Mouse (Mus musculus): ENCODE results near the gene Gap43. TPM values are rescaled to one million over a fixed set of nuclear protein-coding genes. Genes with fewer than 3 reads are reported as not detected.
A peak's percentile ranks its signal among the peaks of the same experiment; 100 is the strongest.

Gap43 gene
- polyA plus RNA-seq, 1 experiment from 2014 or later: 25.3 TPM

DNA sequence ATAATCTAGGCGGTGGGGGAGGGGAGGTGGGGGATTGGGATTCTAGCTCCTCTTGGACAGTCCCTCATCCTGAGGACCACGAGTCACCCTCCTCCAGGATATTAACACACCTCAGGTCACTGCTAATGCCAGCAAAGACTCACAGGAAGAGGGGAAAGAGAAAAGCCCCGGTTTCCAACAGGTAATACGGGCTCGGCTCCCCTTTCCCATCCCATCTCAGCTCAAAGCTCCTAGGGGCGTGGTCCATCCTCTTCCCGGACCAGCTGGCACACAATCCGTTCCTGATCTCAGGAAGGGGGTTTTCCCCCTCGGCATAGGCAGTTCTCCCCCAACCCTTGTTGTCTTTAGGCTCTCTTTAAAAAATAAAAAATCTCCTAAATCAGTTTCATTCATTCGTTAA lies 939 bp downstream of the Gap43 start:
- Histone ChIP-seq H3K27me3 (ENCODE audit: control insufficient read depth, insufficient read depth, low read length) (no peaks in the 10 kb centered on the region), H3K4me1 (ENCODE audit: control insufficient read depth, insufficient read depth, low read length) (no peaks in the 10 kb centered on the region), H3K4me3 (ENCODE audit: low read depth, low read length) (peak overlapping the region; percentile 45), H3K27ac (ENCODE audit: low read depth, low read length) (no peak overlapping the region), H3K9me3 (replicated peaks; ENCODE audit: control insufficient read depth, low read length) (no peaks in the 10 kb centered on the region), H3K36me3 (ENCODE audit: control insufficient read depth, insufficient read depth, low read length) (no peaks in the 10 kb centered on the region), H3K4me2 (peak overlapping the region; percentile 83), H3K9ac (ENCODE audit: low read depth, low read length) (peak overlapping the region; percentile 58; the same call in 1 of the 2 replicates)
- WGBS (ENCODE audit: insufficient replicate concordance): 0% methylated on average over 10 of the region's 10 CpGs
- ATAC-seq (replicated peaks; ENCODE audit: insufficient number of reproducible peaks, low FRiP score, low TSS enrichment): no peak

DNA sequence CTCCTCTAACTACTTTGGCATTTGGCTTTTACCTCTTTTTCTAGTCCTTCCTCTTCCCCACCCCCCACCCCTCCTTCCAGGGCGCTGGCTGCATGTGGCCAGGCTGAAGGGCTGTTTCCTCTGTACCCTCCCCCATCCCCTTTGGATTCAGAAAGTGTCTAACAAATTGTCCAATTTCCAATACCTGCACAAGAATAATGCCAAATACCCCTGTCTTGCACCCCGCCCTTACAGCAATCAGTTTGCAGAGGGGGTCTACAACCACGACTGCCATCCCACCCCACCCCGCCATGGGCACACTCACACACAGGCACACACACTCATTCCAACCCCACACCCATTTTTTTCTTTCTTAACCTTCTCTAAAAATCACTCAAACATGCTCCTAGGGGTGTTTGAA lies 1.5 kb downstream of the Gap43 start:
- no peaks in the 10 kb centered on the region for H3K27me3 ChIP-seq (ENCODE audit: control insufficient read depth, insufficient read depth, low read length)
- ATAC-seq (replicated peaks; ENCODE audit: insufficient number of reproducible peaks, low FRiP score, low TSS enrichment): no peak
- H3K27ac ChIP-seq (ENCODE audit: low read depth, low read length): no peak overlapping the region
- peak overlapping the region; percentile 83 for H3K4me2 ChIP-seq
- H3K36me3 ChIP-seq (ENCODE audit: control insufficient read depth, insufficient read depth, low read length): no peaks in the 10 kb centered on the region
- H3K4me3 ChIP-seq (ENCODE audit: low read depth, low read length): peak overlapping the region; percentile 45; the same call in 1 of the 2 replicates
- H3K9me3 ChIP-seq (replicated peaks; ENCODE audit: control insufficient read depth, low read length): no peaks in the 10 kb centered on the region
- H3K4me1 ChIP-seq (ENCODE audit: control insufficient read depth, insufficient read depth, low read length): no peaks in the 10 kb centered on the region
- H3K9ac ChIP-seq (ENCODE audit: low read depth, low read length): no peak overlapping the region
- 12% methylated on average over 4 of the region's 4 CpGs for WGBS (ENCODE audit: insufficient replicate concordance)

DNA sequence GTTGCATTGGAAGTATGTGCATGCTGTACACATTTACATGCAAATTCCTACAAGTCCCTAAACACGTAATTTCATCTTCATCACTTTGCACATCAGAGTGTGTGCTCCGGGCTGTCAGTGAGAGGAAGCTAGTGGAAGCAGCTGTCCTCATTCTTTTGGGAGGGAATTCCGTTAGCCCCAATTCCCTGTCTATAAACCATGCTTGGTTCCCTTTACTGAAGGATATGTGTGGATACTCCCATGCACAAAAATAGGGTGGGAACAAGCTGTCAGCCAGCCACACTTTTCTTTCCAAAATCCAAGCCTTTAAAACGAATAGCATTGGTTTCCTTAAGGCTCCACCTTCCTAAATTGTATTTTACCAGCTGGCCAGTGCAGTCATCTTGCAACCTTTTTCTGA lies 2.1 kb downstream of the Gap43 start:
- no peak overlapping the region for H3K4me3 ChIP-seq (ENCODE audit: low read depth, low read length)
- ATAC-seq (replicated peaks; ENCODE audit: insufficient number of reproducible peaks, low FRiP score, low TSS enrichment): no peak
- H3K36me3 ChIP-seq (ENCODE audit: control insufficient read depth, insufficient read depth, low read length): no peaks in the 10 kb centered on the region
- no peaks in the 10 kb centered on the region for H3K9me3 ChIP-seq (replicated peaks; ENCODE audit: control insufficient read depth, low read length)
- H3K4me1 ChIP-seq (ENCODE audit: control insufficient read depth, insufficient read depth, low read length): no peaks in the 10 kb centered on the region
- no peak overlapping the region for H3K9ac ChIP-seq (ENCODE audit: low read depth, low read length)
- H3K27ac ChIP-seq (ENCODE audit: low read depth, low read length): no peak overlapping the region
- H3K4me2 ChIP-seq: no peak overlapping the region
- no peaks in the 10 kb centered on the region for H3K27me3 ChIP-seq (ENCODE audit: control insufficient read depth, insufficient read depth, low read length)
- whole genome bisulfite sequencing (ENCODE audit: insufficient replicate concordance): 38% methylated on average over 4 of the region's 4 CpGs

DNA sequence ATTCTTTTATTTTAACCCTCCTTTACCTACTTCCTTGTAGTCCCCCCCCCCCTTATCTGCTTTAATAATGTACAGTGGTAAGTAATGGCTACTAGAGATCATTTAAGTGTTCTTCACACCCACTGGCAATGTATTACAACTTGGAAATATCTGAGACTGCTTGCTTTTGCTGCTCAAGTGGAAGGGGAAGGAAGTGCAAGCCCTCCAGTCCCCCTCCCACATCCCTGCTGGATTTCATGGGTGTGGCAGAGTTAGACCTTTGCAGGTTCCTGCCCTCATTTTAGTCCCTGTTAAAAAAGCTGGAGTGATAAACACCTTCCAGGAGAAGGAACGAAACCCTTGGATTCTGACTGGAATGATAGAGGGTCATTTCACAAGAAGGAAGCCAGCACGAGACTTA lies 2.8 kb downstream of the Gap43 start:
- Histone ChIP-seq H3K4me3 (ENCODE audit: low read depth, low read length) (no peak overlapping the region), H3K27ac (ENCODE audit: low read depth, low read length) (no peak overlapping the region), H3K27me3 (ENCODE audit: control insufficient read depth, insufficient read depth, low read length) (no peaks in the 10 kb centered on the region), H3K9me3 (replicated peaks; ENCODE audit: control insufficient read depth, low read length) (no peaks in the 10 kb centered on the region), H3K4me1 (ENCODE audit: control insufficient read depth, insufficient read depth, low read length) (no peaks in the 10 kb centered on the region), H3K9ac (ENCODE audit: low read depth, low read length) (no peak overlapping the region), H3K4me2 (no peak overlapping the region), H3K36me3 (ENCODE audit: control insufficient read depth, insufficient read depth, low read length) (no peaks in the 10 kb centered on the region)
- 33% methylated on average over 2 of the region's 2 CpGs for WGBS (ENCODE audit: insufficient replicate concordance)
- ATAC-seq (replicated peaks; ENCODE audit: insufficient number of reproducible peaks, low FRiP score, low TSS enrichment): no peak

DNA sequence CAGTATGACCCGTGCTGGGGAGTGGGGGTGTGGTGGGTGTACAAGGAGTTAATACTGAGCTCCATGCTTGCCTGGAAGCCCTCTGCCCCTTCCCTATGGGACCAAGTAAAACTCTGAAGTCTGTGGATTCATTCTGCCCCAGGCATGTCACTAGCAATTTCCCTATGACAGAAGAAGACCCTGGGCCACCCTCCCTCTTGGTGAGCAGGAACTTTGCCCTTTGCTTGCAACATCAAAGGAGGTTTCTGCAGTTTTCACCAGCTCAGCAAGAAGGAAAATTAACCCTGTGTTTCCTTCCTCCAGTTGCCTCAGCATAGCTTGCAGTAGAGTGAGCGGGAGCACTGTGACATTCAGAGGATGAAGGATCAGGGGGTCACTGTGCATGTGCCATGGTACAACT lies 3.8 kb downstream of the Gap43 start:
- 47% methylated on average over 2 of the region's 2 CpGs for WGBS (ENCODE audit: insufficient replicate concordance)
- no peak for ATAC-seq (replicated peaks; ENCODE audit: insufficient number of reproducible peaks, low FRiP score, low TSS enrichment)
- Histone ChIP-seq H3K36me3 (ENCODE audit: control insufficient read depth, insufficient read depth, low read length) (no peaks in the 10 kb centered on the region), H3K9me3 (replicated peaks; ENCODE audit: control insufficient read depth, low read length) (no peaks in the 10 kb centered on the region), H3K4me2 (no peak overlapping the region), H3K4me3 (ENCODE audit: low read depth, low read length) (no peak overlapping the region), H3K4me1 (ENCODE audit: control insufficient read depth, insufficient read depth, low read length) (no peaks in the 10 kb centered on the region), H3K27ac (ENCODE audit: low read depth, low read length) (no peak overlapping the region), H3K9ac (ENCODE audit: low read depth, low read length) (no peak overlapping the region), H3K27me3 (ENCODE audit: control insufficient read depth, insufficient read depth, low read length) (no peaks in the 10 kb centered on the region)

DNA sequence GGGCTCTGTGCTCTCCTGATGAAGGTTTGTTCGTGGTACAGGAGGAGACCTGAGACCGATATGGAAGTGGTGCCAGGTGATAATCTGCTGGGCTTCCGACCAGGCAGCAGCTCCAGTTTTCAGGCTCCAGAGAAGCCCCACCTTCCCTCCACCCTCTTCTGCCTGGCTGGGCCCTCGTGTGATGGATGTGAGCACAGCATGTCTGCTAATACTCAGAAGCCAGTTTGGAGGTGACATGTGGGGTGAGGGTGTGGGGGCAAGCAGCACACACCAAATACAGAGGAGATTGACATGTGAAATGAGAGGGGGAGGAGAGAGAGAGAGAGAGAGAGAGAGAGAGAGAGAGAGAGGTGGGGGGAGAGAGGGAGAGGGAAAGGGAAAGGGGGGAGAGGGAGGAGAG lies 8.1 kb downstream of the Gap43 start:
- no peak for ATAC-seq (replicated peaks; ENCODE audit: insufficient number of reproducible peaks, low FRiP score, low TSS enrichment)
- no peaks in the 10 kb centered on the region for H3K27me3 ChIP-seq (ENCODE audit: control insufficient read depth, insufficient read depth, low read length)
- H3K4me1 ChIP-seq (ENCODE audit: control insufficient read depth, insufficient read depth, low read length): no peaks in the 10 kb centered on the region
- WGBS (ENCODE audit: insufficient replicate concordance): 9% methylated on average over 4 of the region's 4 CpGs
- H3K27ac ChIP-seq (ENCODE audit: low read depth, low read length): no peak overlapping the region
- H3K4me2 ChIP-seq: no peak overlapping the region
- H3K36me3 ChIP-seq (ENCODE audit: control insufficient read depth, insufficient read depth, low read length): no peaks in the 10 kb centered on the region
- H3K9ac ChIP-seq (ENCODE audit: low read depth, low read length): no peak overlapping the region
- H3K4me3 ChIP-seq (ENCODE audit: low read depth, low read length): no peak overlapping the region
- H3K9me3 ChIP-seq (replicated peaks; ENCODE audit: control insufficient read depth, low read length): no peaks in the 10 kb centered on the region

DNA sequence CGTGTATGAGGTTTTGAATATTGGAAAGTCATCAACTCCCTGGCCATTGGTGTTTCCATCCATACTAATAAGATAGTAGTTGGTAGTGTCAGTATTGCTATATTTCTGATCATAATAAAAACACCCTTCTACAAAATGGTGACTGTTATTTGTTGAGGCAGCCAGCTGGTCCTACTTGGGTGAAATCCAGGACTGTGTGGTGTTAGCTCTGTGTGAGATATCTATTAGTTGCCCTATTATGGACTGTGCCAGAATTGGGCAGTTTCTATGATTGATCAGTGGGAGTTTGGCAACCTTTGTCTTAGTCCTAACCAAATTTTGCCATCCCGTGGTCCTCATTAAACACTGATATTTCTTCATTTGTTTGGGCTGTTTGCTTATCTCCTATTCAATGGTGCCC lies 14.3 kb downstream of the Gap43 start:
- H3K27ac ChIP-seq (ENCODE audit: low read depth, low read length): no peak overlapping the region
- ATAC-seq (replicated peaks; ENCODE audit: insufficient number of reproducible peaks, low FRiP score, low TSS enrichment): no peak
- 69% methylated on average over 2 of the region's 2 CpGs for WGBS (ENCODE audit: insufficient replicate concordance)

DNA sequence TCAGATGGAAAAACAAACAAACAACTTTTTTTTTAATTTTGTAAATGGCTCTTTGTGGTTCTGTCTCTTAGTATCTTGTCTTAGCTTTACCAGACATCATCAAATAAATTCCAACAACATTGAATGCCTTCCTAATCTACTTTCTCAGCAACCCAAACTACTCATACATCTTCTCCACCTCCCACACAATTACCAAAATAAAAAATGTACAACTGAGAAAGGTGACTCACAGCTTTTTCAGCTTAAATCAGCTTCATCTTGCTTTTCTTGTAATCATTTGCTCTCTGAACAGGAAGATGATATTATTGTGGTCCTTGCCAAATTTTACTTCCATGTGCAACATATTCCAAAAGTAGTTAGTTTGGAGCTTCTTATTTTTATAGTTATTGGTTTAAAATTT lies 14.9 kb downstream of the Gap43 start:
- H3K9me3 ChIP-seq (replicated peaks; ENCODE audit: control insufficient read depth, low read length): no peaks in the 10 kb centered on the region
- H3K36me3 ChIP-seq (ENCODE audit: control insufficient read depth, insufficient read depth, low read length): no peaks in the 10 kb centered on the region
- no peak overlapping the region for H3K4me2 ChIP-seq
- no peak for ATAC-seq (replicated peaks; ENCODE audit: insufficient number of reproducible peaks, low FRiP score, low TSS enrichment)
- H3K27me3 ChIP-seq (ENCODE audit: control insufficient read depth, insufficient read depth, low read length): no peaks in the 10 kb centered on the region
- no peaks in the 10 kb centered on the region for H3K4me1 ChIP-seq (ENCODE audit: control insufficient read depth, insufficient read depth, low read length)
- H3K9ac ChIP-seq (ENCODE audit: low read depth, low read length): no peak overlapping the region
- H3K27ac ChIP-seq (ENCODE audit: low read depth, low read length): no peak overlapping the region
- no peak overlapping the region for H3K4me3 ChIP-seq (ENCODE audit: low read depth, low read length)

More for the DNA sequence above, 14.3 kb downstream of the Gap43 start:
- Histone ChIP-seq H3K9me3 (replicated peaks; ENCODE audit: control insufficient read depth, low read length) (no peaks in the 10 kb centered on the region), H3K36me3 (ENCODE audit: control insufficient read depth, insufficient read depth, low read length) (no peaks in the 10 kb centered on the region), H3K4me2 (no peak overlapping the region), H3K27me3 (ENCODE audit: control insufficient read depth, insufficient read depth, low read length) (no peaks in the 10 kb centered on the region), H3K4me1 (ENCODE audit: control insufficient read depth, insufficient read depth, low read length) (no peaks in the 10 kb centered on the region), H3K4me3 (ENCODE audit: low read depth, low read length) (no peak overlapping the region), H3K9ac (ENCODE audit: low read depth, low read length) (no peak overlapping the region)

DNA sequence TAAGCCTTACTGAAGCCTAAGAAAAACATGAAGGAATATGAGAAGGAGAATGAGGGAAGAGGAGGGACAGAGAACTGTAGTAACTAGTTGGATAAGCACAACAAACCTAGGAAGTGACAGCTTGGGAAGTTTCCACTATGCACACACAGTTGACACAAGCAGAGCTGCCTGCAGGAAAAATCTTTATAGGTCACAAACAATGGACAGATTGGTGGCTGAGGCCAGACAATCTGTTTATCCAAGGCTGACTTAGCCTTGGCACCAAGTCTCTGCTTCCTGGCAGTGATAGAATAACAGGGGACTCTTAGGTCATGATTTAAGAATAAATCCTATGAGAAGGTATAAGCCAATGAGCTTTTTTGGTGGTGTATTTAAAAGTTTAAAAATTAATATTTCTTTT lies 20.6 kb downstream of the Gap43 start:
- H3K9ac ChIP-seq (ENCODE audit: low read depth, low read length): no peak overlapping the region
- no peak overlapping the region for H3K4me2 ChIP-seq
- no peaks in the 10 kb centered on the region for H3K27me3 ChIP-seq (ENCODE audit: control insufficient read depth, insufficient read depth, low read length)
- no peaks in the 10 kb centered on the region for H3K36me3 ChIP-seq (ENCODE audit: control insufficient read depth, insufficient read depth, low read length)
- H3K27ac ChIP-seq (ENCODE audit: low read depth, low read length): peak overlapping the region; percentile 41; the same call in 1 of the 2 replicates
- no peaks in the 10 kb centered on the region for H3K4me1 ChIP-seq (ENCODE audit: control insufficient read depth, insufficient read depth, low read length)
- H3K9me3 ChIP-seq (replicated peaks; ENCODE audit: control insufficient read depth, low read length): no peaks in the 10 kb centered on the region
- H3K4me3 ChIP-seq (ENCODE audit: low read depth, low read length): no peak overlapping the region
- peak; percentile 55; the same call in 1 of the 2 replicates for ATAC-seq (replicated peaks; ENCODE audit: insufficient number of reproducible peaks, low FRiP score, low TSS enrichment)

All from heart, embryonic 11.5 days (tissue).